Mouse (Mus musculus): Measurements from ENCODE around the gene Etnk2. TPM values are rescaled to one million over a fixed set of nuclear protein-coding genes. Genes with fewer than 3 reads are reported as not detected.
A peak's percentile ranks its signal among the peaks of the same experiment; 100 is the strongest.

The Etnk2 gene
- polyA plus RNA-seq, 1 experiment from 2014 or later, result 6.5 TPM

DNA sequence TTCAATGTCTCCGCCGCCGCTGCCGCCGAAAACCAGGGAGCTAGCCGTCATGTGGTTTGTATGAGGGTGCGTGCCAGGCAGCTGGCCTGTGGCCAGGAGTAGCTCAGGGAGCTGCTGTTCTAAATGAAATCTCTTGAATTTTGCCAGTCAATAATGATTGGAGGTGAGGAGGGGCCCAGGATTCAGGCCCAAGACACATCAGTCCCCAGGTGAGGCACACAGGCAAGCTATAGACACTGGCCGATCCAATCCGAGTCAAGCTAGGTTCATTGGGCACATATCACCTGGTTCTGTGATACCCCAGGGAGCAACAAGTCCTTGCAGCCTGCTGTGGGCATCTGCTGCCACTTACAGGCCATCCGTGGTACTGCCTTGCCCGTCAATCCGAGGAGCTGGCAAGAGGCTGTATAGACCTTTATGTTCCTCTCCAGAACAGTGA lies 10.0 kb upstream of the Etnk2 start:
- Histone ChIP-seq H3K36me3 (no peaks in the 10 kb centered on the region), H3K27ac (replicated peaks) (no peak overlapping the region), H3K4me3 (replicated peaks) (no peak overlapping the region), H3K4me1 (peaks cover 4% of the 10 kb centered on the region; the same call in 1 of the 2 replicates), H3K9me3 (replicated peaks) (no peaks in the 10 kb centered on the region), H3K4me2 (replicated peaks) (no peak overlapping the region), H3K9ac (no peak overlapping the region), H3K27me3 (no peaks in the 10 kb centered on the region)
- WGBS, result 39% methylated on average over 12 of the region's 12 CpGs
- ATAC-seq (ENCODE audit: insufficient number of reproducible peaks, low FRiP score, low TSS enrichment, low read depth), result peak; percentile 40; the same call in 1 of the 2 replicates

DNA sequence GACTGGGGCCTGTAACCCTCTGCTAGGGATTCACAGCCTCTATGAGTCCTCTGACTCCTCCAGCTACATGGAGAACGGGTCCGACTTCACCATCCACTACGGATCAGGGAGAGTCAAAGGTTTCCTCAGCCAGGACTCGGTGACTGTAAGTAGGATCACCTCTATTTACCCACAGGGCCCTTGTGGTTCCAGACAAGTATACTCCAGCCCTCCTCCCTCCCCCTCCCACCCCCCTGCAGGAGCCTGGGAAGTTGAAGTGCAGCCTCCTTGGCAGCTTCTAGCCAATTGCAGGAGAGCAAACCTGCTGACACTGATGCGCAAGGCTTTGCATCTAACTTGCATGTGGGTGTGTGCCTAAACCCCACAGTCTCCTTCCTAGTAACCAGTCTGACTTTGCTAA lies 7.9 kb upstream of the Etnk2 start:
- Histone ChIP-seq H3K4me1 (peaks cover 4% of the 10 kb centered on the region; the same call in 1 of the 2 replicates), H3K4me2 (replicated peaks) (no peak overlapping the region), H3K9me3 (replicated peaks) (no peaks in the 10 kb centered on the region), H3K36me3 (no peaks in the 10 kb centered on the region), H3K27me3 (no peaks in the 10 kb centered on the region), H3K9ac (no peak overlapping the region), H3K4me3 (replicated peaks) (no peak overlapping the region), H3K27ac (replicated peaks) (no peak overlapping the region)
- 37% methylated on average over 5 of the region's 5 CpGs for WGBS
- no peak for ATAC-seq (ENCODE audit: insufficient number of reproducible peaks, low FRiP score, low TSS enrichment, low read depth)

DNA sequence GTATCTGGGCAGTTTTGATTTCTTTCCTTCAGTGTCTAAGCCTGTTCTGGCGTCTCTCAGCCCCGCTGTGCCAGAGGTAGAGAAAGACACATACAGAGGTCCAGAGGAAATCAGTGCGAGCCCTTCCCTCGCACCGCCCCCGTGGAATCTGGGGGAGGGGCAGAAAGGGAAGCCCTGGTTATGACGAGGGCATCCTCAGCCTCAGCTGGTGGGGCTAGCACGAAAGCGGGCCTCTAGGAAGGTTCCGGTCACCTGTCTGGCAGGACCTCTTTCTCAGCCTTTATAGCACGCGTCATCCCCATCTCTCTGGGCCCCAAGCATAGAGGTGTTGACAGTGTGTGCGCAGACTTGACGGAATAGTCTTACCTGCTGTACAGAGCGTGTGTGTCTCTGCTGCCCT lies 7.5 kb upstream of the Etnk2 start:
- WGBS, result 45% methylated on average over 15 of the region's 15 CpGs

DNA sequence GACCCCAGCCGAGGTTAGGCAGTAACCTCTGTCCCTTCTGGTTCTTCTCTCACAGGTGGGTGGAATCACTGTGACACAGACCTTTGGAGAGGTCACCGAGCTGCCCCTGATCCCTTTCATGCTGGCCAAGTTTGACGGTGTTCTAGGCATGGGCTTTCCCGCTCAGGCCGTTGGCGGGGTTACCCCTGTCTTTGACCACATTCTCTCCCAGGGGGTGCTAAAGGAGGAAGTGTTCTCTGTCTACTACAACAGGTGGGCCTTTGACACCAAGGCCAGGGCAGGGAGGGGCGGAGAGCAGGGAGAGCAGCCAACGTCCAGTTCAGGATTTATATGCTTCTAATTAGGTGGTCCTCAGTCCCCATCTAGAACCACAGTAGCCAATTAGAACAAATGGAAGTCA lies 7.0 kb upstream of the Etnk2 start:
- H3K4me1 ChIP-seq, result peaks cover 4% of the 10 kb centered on the region; the same call in 1 of the 2 replicates
- no peak overlapping the region for H3K9ac ChIP-seq
- no peaks in the 10 kb centered on the region for H3K9me3 ChIP-seq (replicated peaks)
- no peak for ATAC-seq (ENCODE audit: insufficient number of reproducible peaks, low FRiP score, low TSS enrichment, low read depth)
- no peak overlapping the region for H3K4me3 ChIP-seq (replicated peaks)
- no peaks in the 10 kb centered on the region for H3K27me3 ChIP-seq
- no peaks in the 10 kb centered on the region for H3K36me3 ChIP-seq
- 57% methylated on average over 8 of the region's 8 CpGs for WGBS
- H3K27ac ChIP-seq (replicated peaks), result no peak overlapping the region
- H3K4me2 ChIP-seq (replicated peaks), result no peak overlapping the region

More for the DNA sequence above, 7.5 kb upstream of the Etnk2 start:
- Histone ChIP-seq H3K27me3 (no peaks in the 10 kb centered on the region), H3K4me3 (replicated peaks) (no peak overlapping the region), H3K9me3 (replicated peaks) (no peaks in the 10 kb centered on the region), H3K4me2 (replicated peaks) (no peak overlapping the region), H3K9ac (no peak overlapping the region), H3K36me3 (no peaks in the 10 kb centered on the region), H3K27ac (replicated peaks) (no peak overlapping the region), H3K4me1 (peaks cover 4% of the 10 kb centered on the region; the same call in 1 of the 2 replicates)
- ATAC-seq (ENCODE audit: insufficient number of reproducible peaks, low FRiP score, low TSS enrichment, low read depth), result no peak

DNA sequence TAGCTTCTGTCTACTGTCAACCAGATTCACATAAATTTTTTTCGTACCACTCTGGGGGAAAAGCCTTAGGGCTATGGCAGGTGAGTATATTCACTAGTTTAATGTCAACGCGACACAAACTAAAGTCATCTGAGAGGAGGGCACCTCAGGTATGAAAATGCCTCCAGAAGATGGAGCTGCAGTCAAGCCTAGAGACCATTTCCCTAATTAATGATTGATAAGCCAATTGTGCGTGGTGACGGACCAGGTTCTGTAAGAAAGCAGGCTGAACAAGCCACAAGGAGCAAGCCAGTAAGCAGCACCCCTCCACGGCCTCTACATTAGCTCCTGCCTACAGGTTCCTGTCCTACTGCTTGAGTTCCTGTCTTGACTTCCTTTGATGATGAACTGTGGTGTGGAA lies 2.4 kb upstream of the Etnk2 start:
- Histone ChIP-seq H3K9me3 (replicated peaks) (no peaks in the 10 kb centered on the region), H3K4me3 (replicated peaks) (no peak overlapping the region), H3K27ac (replicated peaks) (no peak overlapping the region), H3K4me1 (peaks cover 10% of the 10 kb centered on the region; the same call in 1 of the 2 replicates), H3K4me2 (replicated peaks) (no peak overlapping the region), H3K27me3 (peaks cover 16% of the 10 kb centered on the region), H3K9ac (no peak overlapping the region), H3K36me3 (no peaks in the 10 kb centered on the region)
- no peak for ATAC-seq (ENCODE audit: insufficient number of reproducible peaks, low FRiP score, low TSS enrichment, low read depth)
- 85% methylated on average over 6 of the region's 6 CpGs for WGBS

DNA sequence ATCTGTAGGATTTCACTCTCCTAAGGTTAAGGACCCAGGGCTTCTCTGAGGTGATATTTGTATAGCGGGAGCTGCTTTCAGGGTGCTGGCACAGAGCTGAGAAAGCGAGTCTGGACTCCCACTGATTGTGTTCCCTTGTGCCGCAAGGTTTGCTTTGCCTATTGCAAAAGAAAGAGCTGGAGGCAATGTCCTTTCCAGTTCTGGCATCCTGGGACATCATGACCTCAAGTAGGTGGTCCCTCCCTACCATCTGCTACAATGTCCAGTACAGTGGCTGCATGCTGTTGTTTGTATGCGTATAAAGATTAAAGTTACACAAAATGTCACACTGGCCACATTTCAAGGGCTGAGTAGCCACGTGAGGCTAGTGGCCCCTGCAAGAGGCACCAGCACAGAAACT lies 1.3 kb upstream of the Etnk2 start:
- ATAC-seq (ENCODE audit: insufficient number of reproducible peaks, low FRiP score, low TSS enrichment, low read depth), result no peak
- no peak overlapping the region for H3K4me3 ChIP-seq (replicated peaks)
- WGBS, result 85% methylated on average over 5 of the region's 5 CpGs
- no peak overlapping the region for H3K9ac ChIP-seq
- H3K27me3 ChIP-seq, result peaks cover 21% of the 10 kb centered on the region
- peaks cover 14% of the 10 kb centered on the region; the same call in 1 of the 2 replicates for H3K4me1 ChIP-seq
- H3K9me3 ChIP-seq (replicated peaks), result no peaks in the 10 kb centered on the region
- H3K36me3 ChIP-seq, result no peaks in the 10 kb centered on the region
- H3K4me2 ChIP-seq (replicated peaks), result no peak overlapping the region
- H3K27ac ChIP-seq (replicated peaks), result no peak overlapping the region

DNA sequence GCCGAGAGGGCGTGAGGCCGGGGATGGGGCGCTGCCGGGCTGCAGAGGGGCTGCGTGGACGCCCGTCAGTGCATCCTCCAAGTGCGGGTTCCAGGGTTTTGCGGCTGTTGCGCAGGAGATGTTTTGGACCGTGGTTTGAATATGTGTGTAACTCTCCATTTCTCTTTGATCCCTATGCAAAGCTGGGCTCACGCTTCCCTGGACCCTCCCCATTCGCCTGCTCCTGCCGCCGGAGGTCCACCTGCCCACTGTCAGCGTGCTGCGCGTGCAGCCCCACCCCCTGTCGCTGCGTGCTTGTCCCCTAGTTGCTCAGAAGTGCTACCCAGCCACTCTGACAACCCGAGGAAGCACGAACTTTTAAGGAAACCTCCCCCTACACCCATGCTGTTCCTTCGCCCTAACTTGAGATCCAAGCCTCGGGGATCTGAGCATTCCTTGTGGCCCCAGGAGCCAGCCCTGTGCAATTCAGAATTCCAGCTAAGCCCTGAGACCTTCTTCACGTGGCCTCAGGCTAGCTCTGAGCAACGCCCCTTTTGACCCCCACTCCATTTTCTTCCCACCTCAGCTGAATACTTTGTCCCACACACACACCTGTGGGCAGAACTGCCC lies 754 bp downstream of the Etnk2 start:
- H3K4me2 ChIP-seq (replicated peaks), result peak overlapping the region; percentile 92
- H3K9ac ChIP-seq, result peak overlapping the region; percentile 9; the same call in 1 of the 2 replicates
- WGBS, result 3% methylated on average over 27 of the region's 27 CpGs
- ATAC-seq (ENCODE audit: insufficient number of reproducible peaks, low FRiP score, low TSS enrichment, low read depth), result no peak
- H3K4me3 ChIP-seq (replicated peaks), result peak overlapping the region; percentile 53
- H3K36me3 ChIP-seq, result no peaks in the 10 kb centered on the region
- peaks cover 31% of the 10 kb centered on the region for H3K4me1 ChIP-seq
- H3K27ac ChIP-seq (replicated peaks), result no peak overlapping the region
- no peaks in the 10 kb centered on the region for H3K9me3 ChIP-seq (replicated peaks)
- peaks cover 21% of the 10 kb centered on the region for H3K27me3 ChIP-seq

DNA sequence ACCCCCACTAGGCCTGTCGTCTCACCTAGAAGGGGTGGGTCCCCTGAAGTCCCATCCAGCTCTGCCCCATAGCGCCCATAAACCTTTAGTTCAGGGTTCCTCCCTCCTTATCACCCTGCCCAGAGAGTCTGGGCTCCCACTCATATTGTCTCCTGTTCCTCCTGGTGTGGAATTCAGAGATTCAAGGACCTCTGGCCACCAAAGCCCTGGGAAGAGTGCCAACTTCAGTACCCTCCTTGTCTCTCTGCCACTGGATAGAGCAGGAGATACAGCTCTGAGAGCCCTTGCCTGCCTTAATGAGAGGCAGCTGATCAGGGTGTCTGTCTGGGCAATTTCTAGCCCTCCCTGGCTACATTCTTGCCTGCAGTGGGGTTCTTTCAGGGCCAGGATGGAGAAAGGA lies 1.5 kb downstream of the Etnk2 start:
- Histone ChIP-seq H3K4me2 (replicated peaks) (no peak overlapping the region), H3K9ac (no peak overlapping the region), H3K4me1 (peaks cover 31% of the 10 kb centered on the region), H3K9me3 (replicated peaks) (no peaks in the 10 kb centered on the region), H3K4me3 (replicated peaks) (no peak overlapping the region), H3K27me3 (peaks cover 21% of the 10 kb centered on the region), H3K27ac (replicated peaks) (no peak overlapping the region), H3K36me3 (no peaks in the 10 kb centered on the region)
- no peak for ATAC-seq (ENCODE audit: insufficient number of reproducible peaks, low FRiP score, low TSS enrichment, low read depth)
- 49% methylated on average over 2 of the region's 2 CpGs for WGBS

DNA sequence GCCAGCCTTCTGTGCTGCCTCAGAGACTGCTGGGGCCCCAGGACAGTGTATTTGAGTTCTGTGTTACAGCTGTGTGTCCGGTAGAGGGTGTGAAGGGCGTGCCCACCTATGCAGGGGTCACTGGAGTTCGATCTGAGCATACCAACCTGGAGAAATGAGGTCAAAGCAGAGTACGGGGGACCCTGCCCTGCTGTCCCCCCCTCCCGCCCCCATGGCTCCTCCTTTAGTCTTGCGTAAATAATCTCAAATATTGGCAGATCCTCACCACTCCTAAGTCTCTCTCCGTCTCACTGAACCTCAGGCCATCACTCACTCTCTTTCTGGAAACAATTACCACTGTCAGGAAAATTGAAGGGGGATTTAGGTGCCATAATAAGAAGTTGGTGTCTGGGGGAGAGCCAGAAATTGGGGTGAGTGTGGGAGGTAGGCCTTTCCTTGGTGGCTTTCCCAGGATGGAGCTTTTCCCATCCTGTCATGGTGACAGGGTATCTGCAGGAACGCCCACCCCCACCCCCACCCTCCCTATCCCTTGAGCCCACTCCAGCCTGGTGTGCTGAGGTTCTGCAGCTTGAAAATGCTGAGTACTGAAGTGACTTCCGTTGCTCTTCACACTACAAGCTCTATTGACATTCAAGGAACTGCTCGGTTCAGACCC lies 3.7 kb downstream of the Etnk2 start:
- H3K4me2 ChIP-seq (replicated peaks), result 0 out of 2 replicates have a peak overlapping the region, but pooled peaks have one; percentile 4
- H3K9ac ChIP-seq, result no peak overlapping the region
- WGBS, result 39% methylated on average over 10 of the region's 10 CpGs
- no peaks in the 10 kb centered on the region for H3K9me3 ChIP-seq (replicated peaks)
- no peaks in the 10 kb centered on the region for H3K36me3 ChIP-seq
- no peak for ATAC-seq (ENCODE audit: insufficient number of reproducible peaks, low FRiP score, low TSS enrichment, low read depth)
- no peak overlapping the region for H3K4me3 ChIP-seq (replicated peaks)
- peaks cover 34% of the 10 kb centered on the region for H3K4me1 ChIP-seq
- peaks cover 21% of the 10 kb centered on the region for H3K27me3 ChIP-seq
- peak overlapping the region; percentile 25; the same call in 1 of the 2 replicates for H3K27ac ChIP-seq (replicated peaks)

DNA sequence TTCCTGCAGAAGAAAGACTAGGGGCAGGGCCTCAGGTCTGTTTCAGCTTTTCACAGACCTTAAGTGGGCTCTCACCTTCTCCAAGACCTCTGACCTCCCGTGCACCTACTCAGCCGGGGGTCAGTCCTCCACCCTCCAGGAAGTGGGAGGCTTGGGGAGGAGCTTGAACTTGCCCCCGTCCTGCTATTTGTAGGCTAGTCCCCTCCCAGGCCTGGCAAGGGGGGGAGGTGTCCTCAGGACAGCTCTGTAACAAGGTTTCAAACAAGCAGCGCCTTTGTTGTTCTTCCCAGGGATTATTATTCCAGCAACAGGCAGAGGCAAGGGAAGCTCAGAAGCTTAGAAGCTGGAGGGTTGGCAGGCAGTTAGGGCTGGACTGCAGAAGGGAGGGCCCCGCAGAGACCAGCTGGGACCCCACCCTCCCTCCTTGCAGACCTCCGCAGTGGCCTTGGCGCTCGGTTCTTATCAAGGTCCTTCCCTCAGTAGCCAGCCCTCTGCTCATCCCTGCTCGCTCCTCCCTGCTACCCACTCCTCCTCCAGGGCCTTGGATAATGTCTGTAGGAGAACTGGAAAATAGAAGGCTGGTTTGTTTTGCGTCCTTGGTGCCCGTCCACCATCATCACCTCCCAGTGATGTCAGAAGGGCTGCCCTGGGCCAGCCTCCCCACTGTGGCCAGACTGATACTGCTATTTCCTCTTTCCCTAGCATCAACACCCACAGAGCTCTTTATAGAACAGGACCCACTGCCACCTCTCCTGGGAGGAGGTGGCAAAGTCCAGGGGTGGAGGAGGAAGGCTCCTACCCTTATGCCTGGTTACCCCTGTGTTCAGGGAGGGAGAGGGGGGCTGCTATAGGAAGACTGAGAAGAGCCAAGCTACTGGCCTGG lies 4.5 kb downstream of the Etnk2 start:
- H3K4me2 ChIP-seq (replicated peaks), result 0 out of 2 replicates have a peak overlapping the region, but pooled peaks have one; percentile 4
- H3K9ac ChIP-seq, result no peak overlapping the region
- no peaks in the 10 kb centered on the region for H3K36me3 ChIP-seq
- no peak overlapping the region for H3K4me3 ChIP-seq (replicated peaks)
- peaks cover 21% of the 10 kb centered on the region for H3K27me3 ChIP-seq
- H3K9me3 ChIP-seq (replicated peaks), result no peaks in the 10 kb centered on the region
- peak overlapping the region; percentile 25; the same call in 1 of the 2 replicates for H3K27ac ChIP-seq (replicated peaks)
- WGBS, result 16% methylated on average over 11 of the region's 11 CpGs
- no peak for ATAC-seq (ENCODE audit: insufficient number of reproducible peaks, low FRiP score, low TSS enrichment, low read depth)
- H3K4me1 ChIP-seq, result peaks cover 34% of the 10 kb centered on the region

DNA sequence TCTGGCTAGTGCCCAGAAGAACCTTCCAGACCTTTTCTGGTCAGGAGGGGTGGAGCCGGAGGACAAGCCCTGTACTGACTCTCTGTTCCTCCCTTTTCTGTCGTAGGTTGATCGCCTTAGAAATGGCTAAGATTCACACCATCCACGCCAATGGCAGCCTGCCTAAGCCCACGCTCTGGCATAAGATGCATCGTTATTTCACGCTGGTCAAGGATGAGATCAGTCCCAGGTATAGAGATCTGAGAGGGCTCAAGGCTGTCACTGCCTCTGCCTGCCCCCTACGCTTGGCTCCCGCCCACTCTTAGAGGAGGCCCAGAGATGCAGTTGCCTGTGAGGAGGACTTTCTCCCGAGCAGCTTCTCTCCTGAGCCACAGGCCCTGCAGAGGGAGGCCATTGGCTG lies 5.3 kb downstream of the Etnk2 start:
- WGBS, result 60% methylated on average over 10 of the region's 10 CpGs
- no peak overlapping the region for H3K4me3 ChIP-seq (replicated peaks)
- H3K27ac ChIP-seq (replicated peaks), result no peak overlapping the region
- H3K9ac ChIP-seq, result no peak overlapping the region
- no peak overlapping the region for H3K4me2 ChIP-seq (replicated peaks)
- no peaks in the 10 kb centered on the region for H3K9me3 ChIP-seq (replicated peaks)
- ATAC-seq (ENCODE audit: insufficient number of reproducible peaks, low FRiP score, low TSS enrichment, low read depth), result no peak
- peaks cover 32% of the 10 kb centered on the region for H3K4me1 ChIP-seq
- no peaks in the 10 kb centered on the region for H3K36me3 ChIP-seq
- peaks cover 20% of the 10 kb centered on the region for H3K27me3 ChIP-seq
